Mouse (Mus musculus) midbrain, embryonic 14.5 days (tissue): ENCODE measurements at regions not wholly inside any gene's neighbourhood (a gene's known extent, or its start where the extent isn't known, plus 50 kb on each side); places are given as distances from the start of the nearest gene placed in this dataset.

Experiments
- ATAC-seq: fragments of 200-750 bp; cut with Nextera tagmentation; 2 replicates; pipeline ENCODE4 v1.8.0; 2017; ENCODE audit warnings: moderate number of reproducible peaks, moderate library complexity; ENCODE audit not compliant: low FRiP score, low TSS enrichment
- DNase-seq: peaks from one replicate; pipeline ENCODE4 v3.0.0-alpha.2; 2015
- H3K27ac ChIP-seq: fragments of 300-500 bp; sonication (generic); replicated peaks from 2 replicates; pipeline ENCODE4 v1.5.1; 2014; ENCODE audit warnings: mild to moderate bottlenecking, low read depth, low read length, moderate library complexity
- H3K27me3 ChIP-seq: fragments of 300-500 bp; sonication (generic); 2 replicates; pipeline ENCODE4 v1.6.1; 2014; ENCODE audit warnings: low read length, control low read depth, mixed read lengths; ENCODE audit not compliant: control insufficient read depth, insufficient read depth
- H3K36me3 ChIP-seq: fragments of 300-500 bp; sonication (generic); 2 replicates; pipeline ENCODE4 v1.6.1; 2014; ENCODE audit warnings: low read length, control low read depth; ENCODE audit not compliant: control insufficient read depth, insufficient read depth
- H3K4me1 ChIP-seq: fragments of 300-500 bp; sonication (generic); 2 replicates; pipeline ENCODE4 v1.6.1; 2014; ENCODE audit warnings: mild to moderate bottlenecking, antibody characterized with exemption, low read length, control low read depth; ENCODE audit not compliant: control insufficient read depth, insufficient read depth
- H3K4me2 ChIP-seq: fragments of 300-500 bp; sonication (generic); 2 replicates; pipeline ENCODE4 v1.6.1; 2014; ENCODE audit warnings: mild to moderate bottlenecking, low read length, moderate library complexity
- H3K4me3 ChIP-seq: fragments of 300-500 bp; sonication (generic); replicated peaks from 2 replicates; pipeline ENCODE4 v1.5.1; 2014; ENCODE audit warnings: low read depth, low read length
- H3K9ac ChIP-seq: fragments of 300-500 bp; sonication (generic); replicated peaks from 2 replicates; pipeline ENCODE4 v1.6.1; 2014; ENCODE audit warnings: mild to moderate bottlenecking, low read length, moderate library complexity
- H3K9me3 ChIP-seq: fragments of 300-500 bp; sonication (generic); 2 replicates; pipeline ENCODE4 v1.6.1; 2016; ENCODE audit warnings: low read length, control low read depth, mixed read lengths; ENCODE audit not compliant: control insufficient read depth
- WGBS: fragments of 180-500 bp; shearing (Covaris S2); extraction: QIAGEN DNeasy Blood & Tissue Kit; methylation state at CpG from one replicate; pipeline ENCODE4 v1.1.7; 2014; 5-methylcytosine and 5-hydroxymethylcytosine counted together

DNA sequence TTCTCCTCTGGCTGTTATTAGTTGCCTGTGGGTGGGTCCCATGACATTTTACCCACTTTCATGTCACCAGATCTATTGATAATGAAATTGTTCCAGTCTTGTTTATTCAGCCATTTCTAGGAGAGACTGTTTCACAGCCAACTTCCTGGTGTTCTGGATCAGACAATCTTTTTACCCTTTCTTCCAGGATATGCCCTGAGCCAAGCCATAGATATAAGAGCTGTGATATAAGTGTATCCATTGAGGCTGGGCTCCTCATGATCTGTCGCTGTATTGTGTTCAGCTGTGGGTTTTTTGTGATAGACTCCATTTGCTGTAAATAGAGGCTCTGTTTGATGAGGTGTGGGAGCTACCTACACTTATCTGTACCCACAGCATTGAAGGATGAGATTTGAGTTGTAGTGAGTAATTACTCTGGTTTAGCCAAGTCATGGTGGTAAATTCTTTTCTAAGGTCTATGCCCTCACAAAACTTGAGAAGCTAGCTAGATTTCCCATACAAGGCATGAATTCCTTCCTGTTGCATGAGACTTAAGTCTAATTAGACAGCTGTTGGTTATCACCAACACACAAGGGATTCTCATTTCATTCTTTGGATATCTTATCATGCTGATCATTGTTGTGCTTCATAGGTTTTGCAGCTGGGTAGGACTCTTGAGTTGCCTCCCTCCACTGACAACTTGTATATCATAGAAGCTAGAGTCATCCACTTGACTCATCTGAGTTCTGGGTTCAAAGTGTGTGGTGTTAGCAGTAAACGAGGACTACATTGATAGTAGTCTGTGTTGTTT is 203.9 kb upstream of the Ptger4 start:
- Histone ChIP-seq H3K9me3 (no peaks in the 10 kb centered on the region), H3K9ac (no peak overlapping the region), H3K4me3 (no peak overlapping the region), H3K36me3 (no peaks in the 10 kb centered on the region), H3K4me2 (no peak overlapping the region), H3K27me3 (no peaks in the 10 kb centered on the region), H3K27ac (no peak overlapping the region), H3K4me1 (no peaks in the 10 kb centered on the region)
- WGBS = 89% methylated on average over 2 of the region's 2 CpGs
- ATAC-seq = no peak
- DNase-seq = no peak

GRCm38 (mm10) chr15:5459083-5459482 is 215.1 kb upstream of the Ptger4 start:
- WGBS = 96% methylated on average over 3 of the region's 3 CpGs
- H3K9me3 ChIP-seq = no peaks in the 10 kb centered on the region
- ATAC-seq (no peak), DNase-seq (no peak)
- H3K27me3 ChIP-seq = no peaks in the 10 kb centered on the region
- H3K9ac ChIP-seq = no peak overlapping the region
- no peaks in the 10 kb centered on the region for H3K4me1 ChIP-seq
- H3K4me3 ChIP-seq = no peak overlapping the region
- H3K27ac ChIP-seq = no peak overlapping the region
- H3K36me3 ChIP-seq = no peaks in the 10 kb centered on the region
- H3K4me2 ChIP-seq = no peak overlapping the region

DNA sequence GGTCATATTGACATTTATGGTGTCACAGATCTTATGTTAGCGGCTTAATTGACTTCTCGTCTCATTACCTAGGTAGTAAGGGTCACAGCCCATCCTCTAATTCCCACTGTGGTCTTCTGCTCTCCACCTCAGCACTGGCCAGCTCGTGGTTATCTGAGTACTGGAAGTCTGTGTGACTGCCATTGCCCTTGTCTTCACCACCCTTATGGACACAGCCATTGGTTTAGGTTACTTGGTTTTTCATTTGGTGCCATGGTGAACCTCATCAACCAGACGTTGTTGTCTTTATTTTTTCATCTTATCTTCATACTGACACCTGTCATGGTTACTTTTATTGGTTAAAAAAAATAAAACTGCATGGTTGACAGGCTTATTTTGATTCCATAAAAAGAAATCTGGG is 215.6 kb upstream of the Ptger4 start:
- no peaks in the 10 kb centered on the region for H3K27me3 ChIP-seq
- no peak overlapping the region for H3K4me2 ChIP-seq
- no peaks in the 10 kb centered on the region for H3K9me3 ChIP-seq
- no peak overlapping the region for H3K4me3 ChIP-seq
- no peak for ATAC-seq
- DNase-seq = no peak
- no peaks in the 10 kb centered on the region for H3K4me1 ChIP-seq
- no peak overlapping the region for H3K9ac ChIP-seq
- H3K27ac ChIP-seq = no peak overlapping the region
- H3K36me3 ChIP-seq = no peaks in the 10 kb centered on the region
- WGBS = 88% methylated on average over 4 of the region's 4 CpGs

GRCm38 (mm10) chr15:5462651-5463050 is 218.7 kb upstream of the Ptger4 start:
- Histone ChIP-seq H3K9me3 (no peaks in the 10 kb centered on the region), H3K4me3 (no peak overlapping the region), H3K9ac (no peak overlapping the region), H3K27ac (no peak overlapping the region), H3K27me3 (no peaks in the 10 kb centered on the region), H3K36me3 (no peaks in the 10 kb centered on the region), H3K4me1 (no peaks in the 10 kb centered on the region), H3K4me2 (no peak overlapping the region)
- ATAC-seq = no peak
- no peak for DNase-seq
- 79% methylated on average over 3 of the region's 3 CpGs for WGBS

- 90% methylated on average over 5 of the region's 5 CpGs for WGBS
- H3K9ac ChIP-seq = no peak overlapping the region
- DNase-seq (no peak), ATAC-seq (no peak)
- H3K27me3 ChIP-seq = no peaks in the 10 kb centered on the region
- no peaks in the 10 kb centered on the region for H3K9me3 ChIP-seq
- no peak overlapping the region for H3K4me2 ChIP-seq
- H3K36me3 ChIP-seq = no peaks in the 10 kb centered on the region
- no peak overlapping the region for H3K27ac ChIP-seq
- H3K4me3 ChIP-seq = no peak overlapping the region
- H3K4me1 ChIP-seq = no peaks in the 10 kb centered on the region
Measured at GRCm38 (mm10) chr15:5464732-5465131, 220.7 kb upstream of the Ptger4 start.

- 64% methylated on average over 3 of the region's 3 CpGs for WGBS
- no peak for DNase-seq
Measured at GRCm38 (mm10) chr15:5468535-5469073, 224.6 kb upstream of the Ptger4 start.

GRCm38 (mm10) chr15:5475389-5475995 is 231.5 kb upstream of the Ptger4 start:
- ATAC-seq (no peak), DNase-seq (no peak)
- Histone ChIP-seq H3K4me3 (no peak overlapping the region), H3K36me3 (no peaks in the 10 kb centered on the region), H3K27ac (no peak overlapping the region), H3K4me2 (no peak overlapping the region), H3K9me3 (no peaks in the 10 kb centered on the region), H3K4me1 (no peaks in the 10 kb centered on the region), H3K27me3 (no peaks in the 10 kb centered on the region), H3K9ac (no peak overlapping the region)
- WGBS = 35% methylated on average over 1 of the region's 1 CpGs

More at GRCm38 (mm10) chr15:5468535-5469073, 224.6 kb upstream of the Ptger4 start:
- no peak for ATAC-seq
- Histone ChIP-seq H3K4me1 (no peaks in the 10 kb centered on the region), H3K27ac (no peak overlapping the region), H3K36me3 (no peaks in the 10 kb centered on the region), H3K27me3 (no peaks in the 10 kb centered on the region), H3K9me3 (no peaks in the 10 kb centered on the region), H3K4me2 (no peak overlapping the region), H3K4me3 (no peak overlapping the region), H3K9ac (no peak overlapping the region)

DNA sequence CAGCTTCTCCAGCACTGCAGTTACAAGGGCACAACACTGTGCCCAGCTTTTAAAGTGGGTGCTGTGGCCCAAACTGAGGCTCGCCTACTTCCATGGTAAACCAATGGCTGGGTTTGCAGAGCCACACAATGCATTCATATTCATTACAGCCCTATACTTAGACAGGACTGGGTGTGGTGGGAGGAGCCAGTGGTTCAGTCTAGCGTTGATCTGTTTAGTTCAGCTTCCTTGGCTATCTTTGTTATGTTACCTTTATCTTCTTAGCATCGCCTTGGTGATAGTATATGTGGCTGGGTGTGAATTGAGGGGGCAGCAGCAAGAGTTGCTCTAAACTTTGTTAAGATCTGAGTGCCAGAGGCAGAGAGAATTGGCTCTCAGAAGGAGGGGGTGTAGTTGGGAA is 249.3 kb upstream of the Ptger4 start:
- no peak overlapping the region for H3K4me2 ChIP-seq
- WGBS = 55% methylated on average over 3 of the region's 3 CpGs
- no peaks in the 10 kb centered on the region for H3K27me3 ChIP-seq
- no peak overlapping the region for H3K9ac ChIP-seq
- DNase-seq (no peak), ATAC-seq (no peak)
- no peak overlapping the region for H3K27ac ChIP-seq
- H3K4me1 ChIP-seq = no peaks in the 10 kb centered on the region
- H3K9me3 ChIP-seq = no peaks in the 10 kb centered on the region
- H3K36me3 ChIP-seq = no peaks in the 10 kb centered on the region
- H3K4me3 ChIP-seq = no peak overlapping the region
